Mouse (Mus musculus) spleen, postnatal 4 days (tissue): Measurements from ENCODE around the gene Slc16a9.

Experiments
- DNase-seq, 2 experiments: peaks; one replicate each; pipeline ENCODE4 v3.0.0; 2022; ENCODE audit warnings: low spot score in 2 of 2

Slc16a9 gene

DNA sequence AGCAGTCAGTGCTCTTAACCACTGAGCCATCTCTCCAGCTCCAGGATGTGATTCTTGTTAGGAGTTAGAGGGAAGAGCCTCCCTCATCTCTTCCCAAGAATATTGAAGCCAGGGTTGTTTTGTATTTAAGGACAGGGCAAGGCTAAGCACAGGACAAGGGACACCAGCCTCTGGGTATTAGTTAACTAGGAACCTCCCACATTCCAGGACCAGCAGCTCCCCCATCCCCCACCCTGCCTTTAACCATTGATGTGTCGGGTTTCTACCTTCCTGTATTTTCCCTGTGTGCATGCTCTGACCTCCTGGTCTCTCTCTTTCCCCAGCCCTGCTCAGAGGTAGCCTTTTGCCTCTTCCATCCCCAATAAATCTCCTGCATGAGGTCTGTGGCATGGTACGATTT, 56.3 kb downstream of the Slc16a9 start:
- DNase-seq: no peak

DNA sequence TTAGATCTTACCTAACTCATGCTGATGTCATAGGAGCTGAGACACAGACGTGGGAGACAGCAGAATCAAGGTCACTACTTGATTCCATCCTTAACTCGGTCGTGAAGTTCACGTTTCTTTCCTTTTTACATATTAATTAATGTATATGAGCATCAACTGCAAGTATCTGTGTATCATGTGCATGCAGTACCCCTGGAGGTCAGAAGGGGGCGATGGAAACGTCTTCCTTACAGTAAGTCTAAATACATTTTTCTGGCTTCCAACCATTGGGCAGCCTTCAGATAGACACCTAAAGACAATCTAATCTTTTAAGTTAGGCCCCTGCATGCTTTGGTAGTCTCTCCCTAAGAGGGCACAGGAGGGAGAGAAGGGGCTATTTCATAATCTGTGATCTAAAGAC, 58.3 kb downstream of the Slc16a9 start:
- DNase-seq: no peak

DNA sequence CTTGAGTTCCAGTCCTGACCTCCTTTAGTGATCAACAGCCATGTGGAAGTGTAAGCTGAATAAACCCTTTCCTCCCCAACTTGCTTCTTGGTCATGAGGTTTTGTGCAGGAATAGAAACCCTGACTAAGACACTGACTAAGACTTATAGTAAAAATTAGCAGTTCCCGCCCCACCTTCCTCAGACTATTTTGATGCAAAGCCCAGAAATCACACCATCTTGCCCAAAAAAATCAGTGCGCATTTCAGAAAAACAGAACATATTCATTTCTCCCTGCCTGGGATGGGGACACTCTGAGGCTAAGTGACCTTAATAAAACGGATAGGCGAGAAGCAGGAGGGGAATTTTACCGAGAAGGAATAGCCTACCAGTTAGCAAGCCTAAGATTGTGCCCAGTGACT, 60.8 kb downstream of the Slc16a9 start:
- no peak for DNase-seq

DNA sequence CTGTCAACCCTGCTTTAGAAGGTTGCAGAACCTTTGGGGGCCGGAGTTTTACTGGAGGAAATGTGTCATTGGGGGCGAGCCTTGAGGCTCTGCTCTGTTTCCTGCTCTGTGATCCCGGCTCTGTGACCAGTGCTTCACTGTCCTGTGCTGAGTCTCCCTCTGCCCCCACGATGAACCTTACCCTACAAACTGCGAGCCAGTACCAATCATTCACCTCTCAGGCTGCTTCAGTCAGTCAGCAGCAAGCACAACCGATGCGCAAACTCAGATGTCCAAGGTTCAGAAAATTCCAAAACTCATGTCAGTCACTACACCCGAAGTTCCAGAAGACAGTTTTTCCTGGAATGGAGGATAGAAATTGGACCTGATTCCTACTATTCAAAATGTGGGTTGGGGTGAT, 64.5 kb downstream of the Slc16a9 start:
- no peak for DNase-seq

DNA sequence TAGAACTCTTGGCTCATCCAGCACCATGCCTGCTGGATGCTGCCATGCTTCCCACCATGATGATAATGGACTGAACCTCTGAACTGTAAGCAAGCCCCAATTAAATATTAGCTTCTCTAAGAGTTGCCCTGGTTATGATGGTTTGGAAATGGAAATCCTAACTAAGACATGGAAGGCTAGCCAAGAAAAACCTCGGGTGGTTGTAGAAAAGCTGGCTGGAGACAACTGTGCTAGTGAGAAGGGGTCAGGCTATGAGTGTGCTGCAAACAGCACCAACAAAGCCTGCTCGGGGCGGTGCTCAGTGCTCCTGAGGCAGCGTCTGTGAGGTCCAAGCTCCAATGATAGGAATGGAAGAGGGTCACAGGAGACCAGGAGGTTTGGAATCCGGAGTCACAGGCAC, 65.7 kb downstream of the Slc16a9 start:
- no peak for DNase-seq

DNA sequence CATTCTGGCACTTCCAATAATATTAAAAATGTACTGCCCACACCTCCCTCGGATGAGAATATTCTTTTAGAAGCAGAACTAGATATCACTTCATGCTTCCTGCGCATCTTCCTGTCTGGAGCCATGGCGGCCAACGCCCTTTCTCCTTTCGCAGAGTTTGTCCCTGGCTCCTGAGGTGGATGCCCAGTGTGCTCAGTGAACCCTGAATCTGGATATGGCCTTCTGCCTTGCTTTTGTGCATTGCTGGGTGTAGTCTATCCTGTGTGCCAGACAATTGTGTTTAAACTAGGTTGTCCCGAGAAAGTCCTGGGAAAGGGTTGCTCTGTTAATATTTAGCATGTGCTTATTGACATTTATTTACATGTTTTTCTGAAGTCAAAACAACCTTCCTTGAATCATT, 71.0 kb downstream of the Slc16a9 start:
- DNase-seq: no peak

DNA sequence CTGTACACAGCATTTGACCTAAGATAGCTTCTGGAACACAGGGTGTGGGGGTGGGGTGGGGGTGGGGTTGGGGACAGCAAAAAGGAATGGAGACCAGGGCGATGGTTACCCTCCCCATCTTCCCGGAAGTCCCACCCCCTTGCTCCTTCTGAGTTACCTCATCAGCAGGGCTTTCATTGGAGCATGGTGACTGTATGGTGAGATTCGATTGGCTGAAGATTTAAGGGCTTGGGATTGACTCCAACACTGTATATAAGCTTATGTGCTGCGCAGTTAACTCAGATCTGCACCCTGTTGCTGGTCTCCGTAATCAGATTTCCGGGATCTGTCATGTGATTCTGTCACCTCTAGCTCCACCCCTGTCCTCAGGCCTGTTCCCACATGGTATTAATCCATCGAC, 72.0 kb downstream of the Slc16a9 start:
- no peak for DNase-seq

DNA sequence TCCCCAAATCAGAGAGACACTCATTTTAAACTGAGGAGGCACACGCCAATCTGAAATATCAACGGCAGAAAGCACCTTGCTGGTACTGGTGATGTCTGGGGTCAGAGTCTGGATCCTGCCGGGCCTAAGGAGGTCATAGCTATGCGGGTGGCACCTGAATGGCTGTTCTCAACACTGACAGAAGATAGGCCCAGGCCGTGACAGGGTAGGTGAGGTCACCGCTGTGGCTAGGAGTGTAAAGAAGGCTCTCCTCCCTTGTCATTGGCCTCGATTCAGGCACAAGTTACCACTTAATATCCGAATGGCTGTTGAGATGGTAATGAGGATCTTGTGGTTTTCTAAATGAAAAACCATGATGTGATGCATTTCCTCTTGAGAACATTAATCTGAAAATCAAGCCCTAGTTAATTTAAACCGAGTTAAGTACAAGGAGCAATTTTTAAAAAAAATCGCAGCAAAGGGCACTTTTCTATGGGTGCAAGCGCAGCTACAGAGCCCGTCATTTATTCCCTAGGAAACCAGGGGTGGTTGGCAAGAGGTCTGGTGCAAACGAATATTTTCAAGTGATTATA, 72.6 kb downstream of the Slc16a9 start:
- no peak for DNase-seq

DNA sequence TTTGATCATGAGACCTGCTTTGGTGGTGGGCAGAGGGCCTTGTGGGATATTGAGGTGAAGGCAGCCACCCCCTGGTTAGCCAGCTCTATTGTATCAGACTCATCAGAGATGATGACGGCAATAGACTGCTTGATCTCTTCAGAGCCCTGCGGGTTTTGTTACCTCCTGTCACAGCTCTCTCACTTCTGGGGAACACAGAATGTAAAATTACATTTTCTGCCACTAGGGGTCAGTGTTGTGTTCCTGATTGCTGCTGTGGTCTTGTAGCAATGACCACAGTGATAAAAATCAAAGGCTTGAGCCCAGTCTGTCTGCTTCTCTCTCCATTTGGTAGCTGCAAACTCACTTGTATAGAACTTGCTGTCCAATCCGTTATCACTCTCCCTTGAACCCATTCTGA, 73.7 kb downstream of the Slc16a9 start:
- no peak for DNase-seq

DNA sequence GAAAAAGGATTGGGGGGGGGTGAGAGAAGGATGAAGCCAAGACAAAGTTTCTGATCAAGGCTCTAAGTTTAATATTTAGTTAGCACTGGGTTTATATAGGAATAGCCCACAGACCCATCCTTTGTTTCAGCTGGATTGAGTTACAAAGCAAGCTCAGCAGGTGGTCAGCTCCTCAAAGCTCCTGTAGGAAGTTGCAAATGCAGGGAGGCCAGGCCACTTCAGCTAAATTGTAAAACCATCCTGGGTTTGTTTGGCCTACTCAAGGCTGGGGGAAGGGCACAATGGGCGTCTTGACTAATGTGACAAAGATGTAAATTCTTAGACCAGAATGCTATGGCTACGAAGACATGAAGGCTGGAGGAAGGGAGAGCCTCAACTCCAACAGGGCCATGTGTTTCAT, 80.6 kb downstream of the Slc16a9 start:
- DNase-seq: no peak

DNA sequence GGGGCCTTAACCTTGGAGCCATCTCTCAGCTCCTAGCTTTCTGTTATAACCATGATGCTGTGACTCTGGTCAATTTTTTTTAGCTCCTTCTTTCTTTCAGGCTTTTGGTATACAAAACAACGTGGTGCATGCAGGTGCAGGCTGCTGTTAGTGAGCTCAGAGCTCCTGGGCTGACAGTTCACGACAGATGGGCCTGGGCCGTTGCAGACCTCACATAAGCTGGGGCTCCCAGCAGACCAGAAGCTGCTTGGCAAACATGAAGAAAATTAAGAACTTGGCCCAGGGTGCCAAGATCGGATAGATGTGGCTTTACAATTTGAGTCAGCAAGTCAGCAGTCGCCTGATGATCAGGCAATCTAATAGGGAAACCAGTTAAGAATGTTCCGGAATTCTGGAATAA, 82.4 kb downstream of the Slc16a9 start:
- DNase-seq: no peak

DNA sequence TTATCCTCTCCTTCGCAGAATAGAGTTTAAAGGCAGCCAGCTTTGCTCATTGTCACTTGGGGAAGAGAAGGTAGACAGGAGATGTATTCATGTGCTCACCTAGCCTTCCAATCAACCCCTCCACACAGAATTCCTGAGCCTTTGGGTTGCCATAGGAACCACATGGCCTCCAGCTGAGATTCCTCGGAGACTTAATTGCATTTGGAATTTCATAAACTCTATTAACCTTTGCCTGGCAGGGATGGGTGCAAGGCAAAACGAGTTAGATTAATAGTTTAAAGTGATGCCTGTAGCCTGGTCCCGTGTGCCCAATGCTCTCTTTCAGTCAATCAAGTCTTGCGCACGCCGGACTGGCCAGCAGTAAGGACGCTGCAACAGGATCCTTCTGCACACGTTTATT, 83.2 kb downstream of the Slc16a9 start:
- DNase-seq: no peak
